Mouse (Mus musculus) limb, embryonic 12.5 days (tissue): ENCODE measurements around the gene Dlx6. TPM values are rescaled to one million over a fixed set of nuclear protein-coding genes. Genes with fewer than 3 reads are reported as not detected.

ENCODE experiments used
- ATAC-seq: fragments of 200-750 bp; cut with Nextera tagmentation; 2 replicates; pipeline ENCODE4 v1.8.0; 2017; ENCODE audit warnings: low read depth, moderate TSS enrichment; ENCODE audit not compliant: insufficient number of reproducible peaks, insufficient read depth, low FRiP score, low TSS enrichment
- H3K27ac ChIP-seq: fragments of 300-500 bp; sonication (generic); 2 replicates; pipeline ENCODE4 v1.5.1; 2016; ENCODE audit warnings: mild to moderate bottlenecking, moderate library complexity
- H3K27me3 ChIP-seq: fragments of 300-500 bp; sonication (generic); 2 replicates; pipeline ENCODE4 v1.6.1; 2016; ENCODE audit warnings: mild to moderate bottlenecking, moderate library complexity
- H3K36me3 ChIP-seq: fragments of 300-500 bp; sonication (generic); 2 replicates; pipeline ENCODE4 v1.6.1; 2016; ENCODE audit warnings: mild to moderate bottlenecking, moderate library complexity
- H3K4me1 ChIP-seq: fragments of 300-500 bp; sonication (generic); replicated peaks from 2 replicates; pipeline ENCODE4 v1.6.1; 2016
- H3K4me2 ChIP-seq: fragments of 300-500 bp; sonication (generic); 2 replicates; pipeline ENCODE4 v1.6.1; 2016; ENCODE audit warnings: mild to moderate bottlenecking, moderate library complexity
- H3K4me3 ChIP-seq: fragments of 300-500 bp; sonication (generic); replicated peaks from 2 replicates; pipeline ENCODE4 v1.5.1; 2016; ENCODE audit warnings: mild to moderate bottlenecking
- H3K9ac ChIP-seq: fragments of 300-500 bp; sonication (generic); replicated peaks from 2 replicates; pipeline ENCODE4 v1.6.1; 2016; ENCODE audit warnings: mild to moderate bottlenecking, moderate library complexity
- H3K9me3 ChIP-seq: fragments of 300-500 bp; sonication (generic); 2 replicates; pipeline ENCODE4 v1.6.1; 2016; ENCODE audit warnings: mild to moderate bottlenecking, moderate library complexity
- WGBS: fragments of 180-500 bp; shearing (Covaris S2); methylation state at CpG from one replicate; pipeline ENCODE4 v1.1.7; 2016; 5-methylcytosine and 5-hydroxymethylcytosine counted together
- polyA plus RNA-seq: library from polyadenylated mRNA; unstranded; fragments of >200 nt; fragmentation: Nextera tagmentation; extraction: Ambion mirVana; gene quantifications from 2 replicates; pipeline ENCODE4 v1.2.1, GENCODE M21; 2016

Gene Dlx6
- polyA plus RNA-seq, 1 experiment from 2014 or later = 2.5 TPM

- no peak for ATAC-seq
- Histone ChIP-seq H3K4me2 (no peak overlapping the region), H3K27me3 (peaks cover 88% of the 10 kb centered on the region), H3K9ac (no peak overlapping the region), H3K4me1 (peaks cover 15% of the 10 kb centered on the region), H3K36me3 (no peaks in the 10 kb centered on the region), H3K9me3 (no peaks in the 10 kb centered on the region), H3K27ac (no peak overlapping the region), H3K4me3 (no peak overlapping the region)
- WGBS = 2% methylated on average over 7 of the region's 7 CpGs
Observed at GRCm38 (mm10) chr6:6870876-6871420, 7.8 kb downstream of the Dlx6 start.

- peaks cover 15% of the 10 kb centered on the region for H3K4me1 ChIP-seq
- no peak for ATAC-seq
- H3K27me3 ChIP-seq = peaks cover 90% of the 10 kb centered on the region
- H3K36me3 ChIP-seq = 0 out of 2 replicates have a peak, but pooled peaks cover under 1% of the 10 kb centered on the region
- WGBS = 5% methylated on average over 5 of the region's 5 CpGs
- no peak overlapping the region for H3K9ac ChIP-seq
- H3K27ac ChIP-seq = no peak overlapping the region
- H3K4me2 ChIP-seq = no peak overlapping the region
- H3K9me3 ChIP-seq = no peaks in the 10 kb centered on the region
- no peak overlapping the region for H3K4me3 ChIP-seq
Observed at GRCm38 (mm10) chr6:6871692-6872091, 8.6 kb downstream of the Dlx6 start.

GRCm38 (mm10) chr6:6872873-6873272 lies 9.7 kb downstream of the Dlx6 start:
- no peak overlapping the region for H3K4me2 ChIP-seq
- H3K27me3 ChIP-seq = peaks cover 88% of the 10 kb centered on the region
- H3K9me3 ChIP-seq = no peaks in the 10 kb centered on the region
- no peak overlapping the region for H3K27ac ChIP-seq
- H3K36me3 ChIP-seq = 0 out of 2 replicates have a peak, but pooled peaks cover 3% of the 10 kb centered on the region
- H3K4me3 ChIP-seq = no peak overlapping the region
- ATAC-seq = no peak
- WGBS = 0% methylated on average over 5 of the region's 5 CpGs
- H3K4me1 ChIP-seq = peaks cover 15% of the 10 kb centered on the region
- no peak overlapping the region for H3K9ac ChIP-seq

GRCm38 (mm10) chr6:6873476-6874072 lies 10.4 kb downstream of the Dlx6 start:
- no peak overlapping the region for H3K9ac ChIP-seq

GRCm38 (mm10) chr6:6874073-6874771 lies 11.1 kb downstream of the Dlx6 start:
- Histone ChIP-seq H3K4me2 (peak overlapping the region; percentile 45), H3K9me3 (no peaks in the 10 kb centered on the region), H3K4me3 (peak overlapping the region; percentile 21), H3K27ac (no peak overlapping the region), H3K9ac (no peak overlapping the region), H3K36me3 (0 out of 2 replicates have a peak, but pooled peaks cover 8% of the 10 kb centered on the region), H3K4me1 (peaks cover 28% of the 10 kb centered on the region), H3K27me3 (peaks cover 94% of the 10 kb centered on the region)
- peak; percentile 26; the same call in 1 of the 2 replicates for ATAC-seq
- under 1% methylated on average over 25 of the region's 25 CpGs for WGBS

More at GRCm38 (mm10) chr6:6873476-6874072, 10.4 kb downstream of the Dlx6 start:
- Histone ChIP-seq H3K4me1 (peaks cover 21% of the 10 kb centered on the region), H3K4me3 (peak overlapping the region; percentile 21), H3K27me3 (peaks cover 92% of the 10 kb centered on the region), H3K36me3 (0 out of 2 replicates have a peak, but pooled peaks cover 8% of the 10 kb centered on the region), H3K9me3 (no peaks in the 10 kb centered on the region), H3K27ac (no peak overlapping the region), H3K4me2 (peak overlapping the region; percentile 45)
- WGBS = 1% methylated on average over 19 of the region's 19 CpGs
- ATAC-seq = 0 out of 2 replicates have a peak, but pooled peaks have one; percentile 8

- peak overlapping the region; percentile 26; the same call in 1 of the 2 replicates for H3K4me2 ChIP-seq
- WGBS = 3% methylated on average over 11 of the region's 11 CpGs
- peak overlapping the region; percentile 21; the same call in 1 of the 2 replicates for H3K4me3 ChIP-seq
- no peak for ATAC-seq
- H3K36me3 ChIP-seq = 0 out of 2 replicates have a peak, but pooled peaks cover 8% of the 10 kb centered on the region
- peaks cover 96% of the 10 kb centered on the region for H3K27me3 ChIP-seq
- H3K27ac ChIP-seq = no peak overlapping the region
- peaks cover 35% of the 10 kb centered on the region for H3K4me1 ChIP-seq
- no peak overlapping the region for H3K9ac ChIP-seq
- H3K9me3 ChIP-seq = no peaks in the 10 kb centered on the region
Observed at GRCm38 (mm10) chr6:6875136-6875535, 12.0 kb downstream of the Dlx6 start.

GRCm38 (mm10) chr6:6875676-6876075 lies 12.5 kb downstream of the Dlx6 start:
- Histone ChIP-seq H3K4me1 (peaks cover 39% of the 10 kb centered on the region), H3K36me3 (0 out of 2 replicates have a peak, but pooled peaks cover 8% of the 10 kb centered on the region), H3K9me3 (no peaks in the 10 kb centered on the region), H3K27ac (no peak overlapping the region), H3K9ac (no peak overlapping the region), H3K4me2 (no peak overlapping the region), H3K4me3 (no peak overlapping the region), H3K27me3 (peaks cover 95% of the 10 kb centered on the region)
- ATAC-seq = no peak
- 4% methylated on average over 9 of the region's 9 CpGs for WGBS

- no peak for ATAC-seq
- H3K9ac ChIP-seq = no peak overlapping the region
- H3K4me3 ChIP-seq = no peak overlapping the region
- H3K4me2 ChIP-seq = no peak overlapping the region
- H3K27me3 ChIP-seq = peaks cover 95% of the 10 kb centered on the region
- 8% methylated on average over 2 of the region's 2 CpGs for WGBS
- H3K27ac ChIP-seq = no peak overlapping the region
- H3K9me3 ChIP-seq = no peaks in the 10 kb centered on the region
- 0 out of 2 replicates have a peak, but pooled peaks cover 8% of the 10 kb centered on the region for H3K36me3 ChIP-seq
- H3K4me1 ChIP-seq = peaks cover 45% of the 10 kb centered on the region
Observed at GRCm38 (mm10) chr6:6876231-6876630, 13.1 kb downstream of the Dlx6 start.

GRCm38 (mm10) chr6:6876731-6877130 lies 13.6 kb downstream of the Dlx6 start:
- no peak for ATAC-seq
- Histone ChIP-seq H3K9ac (no peak overlapping the region), H3K9me3 (no peaks in the 10 kb centered on the region), H3K4me1 (peaks cover 47% of the 10 kb centered on the region), H3K27ac (no peak overlapping the region), H3K36me3 (0 out of 2 replicates have a peak, but pooled peaks cover 8% of the 10 kb centered on the region), H3K4me2 (no peak overlapping the region), H3K4me3 (no peak overlapping the region), H3K27me3 (peaks cover 96% of the 10 kb centered on the region)
- WGBS = 17% methylated on average over 7 of the region's 7 CpGs

- Histone ChIP-seq H3K27me3 (peaks cover 95% of the 10 kb centered on the region), H3K4me3 (no peak overlapping the region), H3K4me2 (no peak overlapping the region), H3K36me3 (0 out of 2 replicates have a peak, but pooled peaks cover 8% of the 10 kb centered on the region), H3K9me3 (no peaks in the 10 kb centered on the region), H3K9ac (no peak overlapping the region), H3K4me1 (peaks cover 49% of the 10 kb centered on the region), H3K27ac (no peak overlapping the region)
- ATAC-seq = no peak
- WGBS = 21% methylated on average over 5 of the region's 5 CpGs
Observed at GRCm38 (mm10) chr6:6877346-6877910, 14.3 kb downstream of the Dlx6 start.
